Mouse (Mus musculus) heart, adult 8-10 months (tissue): ENCODE results near the gene Pdxk. TPM values are rescaled to one million over a fixed set of nuclear protein-coding genes. Genes with fewer than 3 reads are reported as not detected.
"Not testable (repeated sequence)": the region's sequence is repeated elsewhere in the genome, so short reads cannot be mapped to it uniquely, and the experiment has no call there.

Source experiments
- DNase-seq: peaks from one replicate; pipeline ENCODE4 v3.0.0; 2022; ENCODE audit warnings: low spot score
- total RNA-seq, 4 experiments: library from RNA; stranded (reverse); gene quantifications; 2 replicates each; pipeline ENCODE4 v1.2.4; 2022

Pdxk gene
- 10 to 100 TPM; 12.9 to 14.3 (median 13.4) TPM for total RNA-seq

- DNase-seq = peak; percentile 95
These were observed at the start of gene Pdxk for GRCm38 (mm10) chr10:78464792-78465207. Gene Pdxk (minus strand): TSS chr10:78464975.

DNA sequence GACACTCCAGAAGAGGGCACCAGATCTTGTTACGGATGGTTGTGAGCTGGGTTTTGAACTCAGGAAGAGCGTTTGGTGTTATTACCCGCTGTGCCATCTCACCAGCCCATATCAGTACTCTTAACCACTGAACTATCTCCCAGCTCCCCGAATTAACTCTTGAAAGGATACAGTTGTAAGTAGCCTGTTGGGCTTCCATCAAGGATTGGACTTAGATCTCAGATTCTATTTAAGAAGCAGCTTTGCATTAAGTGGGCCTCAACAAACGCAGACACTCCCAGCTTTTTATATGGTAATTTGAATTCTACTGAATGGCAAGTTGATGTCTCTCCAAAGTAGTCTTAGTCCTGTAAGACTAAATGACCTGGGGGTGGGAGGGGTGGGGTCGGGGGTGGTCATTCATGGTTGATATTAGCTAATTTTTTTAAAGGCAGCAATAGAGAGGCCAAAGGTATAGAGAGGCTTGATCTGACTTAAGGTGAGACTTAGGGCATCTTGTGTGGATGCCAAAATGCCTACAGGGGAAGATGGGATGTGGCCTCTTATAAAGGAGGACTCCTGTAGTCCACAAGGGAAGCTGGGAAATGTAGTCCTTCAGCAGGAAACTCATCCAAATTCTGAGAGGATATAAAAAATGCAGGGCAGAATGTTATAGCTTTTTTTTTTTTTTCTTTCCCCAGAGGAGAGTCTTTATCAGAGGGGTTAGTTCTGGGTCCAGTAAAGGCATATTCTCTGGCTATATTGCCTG lies 38.4 kb upstream of the Pdxk start:
- DNase-seq = no peak

DNA sequence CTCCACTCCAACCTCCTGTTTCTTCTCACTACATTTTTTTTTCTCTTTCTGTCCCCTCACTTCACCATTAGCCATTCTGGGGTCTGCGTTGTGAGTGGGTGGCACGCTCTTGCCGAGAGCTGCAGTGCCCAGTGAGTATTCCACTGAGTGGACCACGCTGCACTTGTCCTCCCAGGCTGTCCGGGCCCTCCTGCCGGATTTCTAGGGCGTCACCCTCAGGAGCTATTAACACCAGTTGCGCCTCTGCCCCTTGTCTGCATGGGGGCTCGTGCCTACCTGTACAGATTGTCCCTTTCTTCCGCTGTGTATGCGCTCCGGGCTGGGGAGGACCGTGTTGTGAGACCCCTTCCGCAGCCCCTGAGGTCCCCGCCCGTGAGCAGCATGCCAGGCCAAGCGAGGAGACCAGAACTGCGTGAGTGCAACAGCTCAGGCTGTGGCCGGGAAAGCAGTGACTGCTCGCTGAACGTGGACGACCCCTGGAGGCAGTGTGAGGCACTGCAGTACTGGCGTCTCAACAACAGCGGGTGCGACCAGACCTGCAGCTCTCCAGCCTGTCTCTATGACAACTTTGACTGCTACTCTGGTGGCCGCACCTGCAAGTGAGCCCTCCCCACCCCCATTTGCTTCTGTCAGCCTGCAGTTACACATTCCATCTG lies 22.8 kb upstream of the Pdxk start:
- peak; percentile 68 for DNase-seq

DNA sequence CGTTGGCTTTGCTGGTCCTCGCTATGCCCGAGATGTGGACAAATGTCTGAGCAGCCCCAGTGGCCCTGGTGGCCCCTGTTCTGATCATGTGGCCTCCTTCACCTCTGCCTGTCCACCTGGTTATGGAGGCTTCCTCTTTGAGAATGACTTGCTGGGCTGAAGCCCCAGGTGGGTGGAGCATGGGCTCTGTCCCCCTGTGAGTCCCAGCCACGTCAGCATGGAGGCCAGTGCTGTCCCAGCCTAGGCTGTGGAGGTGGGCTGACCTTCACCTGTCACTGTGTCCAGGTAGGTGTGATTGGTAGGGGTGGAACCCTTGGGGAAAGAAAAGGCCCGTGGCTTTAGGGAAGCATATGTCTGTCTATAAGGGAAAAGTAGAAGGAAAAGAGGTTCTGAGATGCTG lies 22.1 kb upstream of the Pdxk start:
- no peak for DNase-seq

DNA sequence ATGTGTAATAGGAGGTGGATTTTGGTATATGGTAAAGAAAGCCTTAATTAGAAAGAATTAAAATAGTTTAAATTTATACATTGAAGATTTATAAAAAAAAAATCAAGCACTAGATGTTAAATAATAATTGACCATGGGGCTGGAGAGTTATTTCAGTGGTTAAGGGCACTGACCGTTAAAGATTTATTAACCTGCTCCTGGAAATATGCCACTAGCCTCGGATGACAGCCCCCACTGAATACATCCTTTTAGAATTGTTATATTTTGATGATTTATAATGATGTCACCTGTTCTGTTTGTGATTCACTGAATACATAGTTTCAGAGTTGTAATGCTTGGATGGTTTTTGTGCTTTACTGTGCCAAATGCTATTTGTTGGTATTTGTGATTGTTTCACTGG lies 20.6 kb upstream of the Pdxk start:
- not testable (repeated sequence) for DNase-seq

DNA sequence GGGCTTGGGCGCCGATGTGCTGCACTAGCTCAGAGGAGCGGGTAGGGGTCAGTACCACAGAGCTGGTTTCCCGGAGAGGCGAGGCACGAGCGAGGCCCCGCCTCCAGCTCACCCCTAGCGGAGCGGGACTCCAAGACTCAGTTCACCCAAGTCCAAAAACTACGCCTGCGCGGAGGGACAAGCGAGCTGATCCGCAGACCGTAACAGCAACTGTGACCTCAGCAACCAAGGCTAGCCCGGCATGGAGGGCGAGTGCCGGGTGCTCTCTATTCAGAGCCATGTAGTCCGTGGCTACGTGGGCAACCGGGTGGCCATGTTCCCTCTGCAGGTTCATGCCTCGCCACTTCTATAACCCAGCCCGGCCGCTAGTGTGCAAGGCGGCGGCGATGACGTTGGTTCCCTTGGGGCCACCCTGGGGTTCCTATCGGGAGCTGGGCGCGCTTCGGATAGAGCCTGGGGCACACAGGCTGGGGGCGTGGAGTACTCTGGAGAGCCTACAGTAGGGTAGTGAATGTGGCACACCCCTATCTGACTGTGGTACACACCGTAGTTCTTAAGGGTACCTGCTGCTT lies 17.2 kb upstream of the Pdxk start:
- DNase-seq = no peak

GRCm38 (mm10) chr10:78480954-78481927 lies 16.5 kb upstream of the Pdxk start:
- no peak for DNase-seq

GRCm38 (mm10) chr10:78476821-78477220 lies 12.0 kb upstream of the Pdxk start:
- no peak for DNase-seq

DNA sequence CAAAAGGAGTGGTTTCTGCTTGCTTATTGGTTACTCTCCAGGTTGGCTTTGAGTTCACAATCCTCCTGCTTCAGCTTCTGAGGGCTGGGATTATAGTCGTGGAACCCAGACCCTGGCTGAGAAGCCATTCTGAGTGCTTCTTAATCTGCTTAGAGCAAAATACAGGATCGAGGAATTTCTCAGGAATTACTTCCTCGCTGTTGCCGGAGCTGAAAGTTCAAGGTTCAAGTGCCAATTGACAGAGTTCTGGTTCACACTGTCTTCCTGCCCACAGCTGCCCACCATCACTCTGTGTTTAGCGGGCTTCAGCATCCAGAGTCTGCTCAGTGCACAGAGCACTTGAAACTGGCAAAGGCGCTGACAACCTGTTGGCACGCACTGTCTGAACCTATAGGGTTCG lies 10.0 kb upstream of the Pdxk start:
- DNase-seq = no peak

DNA sequence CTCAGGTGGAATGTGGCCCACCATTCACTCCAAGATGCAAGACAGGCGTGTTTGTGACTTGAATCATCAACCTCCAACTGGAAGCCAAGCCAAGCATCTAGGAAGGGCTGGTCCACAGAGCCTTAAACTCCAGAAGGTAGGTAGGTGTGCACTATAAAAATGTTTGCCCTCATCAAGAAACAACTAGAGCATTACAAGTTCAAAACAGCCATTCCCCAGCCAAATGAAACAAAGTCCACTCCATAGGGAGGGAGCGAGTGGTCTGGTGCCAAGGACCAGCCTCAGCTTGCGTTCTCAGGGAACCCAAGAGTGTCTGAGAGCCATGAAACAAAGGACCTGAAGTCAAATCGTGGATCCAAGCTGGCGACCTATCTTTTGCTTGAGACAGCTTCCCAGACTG lies 8.7 kb upstream of the Pdxk start:
- DNase-seq = no peak

GRCm38 (mm10) chr10:78472046-78472445 lies 7.3 kb upstream of the Pdxk start:
- DNase-seq = no peak

GRCm38 (mm10) chr10:78470582-78471313 lies 6.0 kb upstream of the Pdxk start:
- no peak for DNase-seq

GRCm38 (mm10) chr10:78467761-78468310 lies 3.1 kb upstream of the Pdxk start:
- no peak for DNase-seq

DNA sequence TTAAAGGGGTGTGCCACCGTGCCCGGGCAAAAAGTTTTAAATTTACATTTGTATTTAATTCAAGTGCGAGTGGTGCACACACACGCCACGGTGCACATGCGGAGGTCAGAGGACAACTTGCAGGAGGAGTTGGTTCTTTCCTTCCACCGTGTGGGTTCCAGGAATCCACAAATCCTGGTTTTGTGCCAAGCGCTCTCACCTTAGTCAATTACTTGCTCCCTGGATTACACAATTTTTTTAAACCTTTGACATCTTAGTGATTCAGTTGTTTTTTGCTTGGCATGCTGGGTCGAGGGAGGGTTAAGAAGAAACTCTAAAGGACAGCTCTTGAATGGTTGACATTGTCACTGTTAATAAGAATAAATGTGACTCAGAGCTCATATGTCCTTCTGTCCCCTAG lies 1.9 kb upstream of the Pdxk start:
- DNase-seq = no peak

- DNase-seq = peak; percentile 42
These were observed 697 bp upstream of the Pdxk start for GRCm38 (mm10) chr10:78465472-78465871.

DNA sequence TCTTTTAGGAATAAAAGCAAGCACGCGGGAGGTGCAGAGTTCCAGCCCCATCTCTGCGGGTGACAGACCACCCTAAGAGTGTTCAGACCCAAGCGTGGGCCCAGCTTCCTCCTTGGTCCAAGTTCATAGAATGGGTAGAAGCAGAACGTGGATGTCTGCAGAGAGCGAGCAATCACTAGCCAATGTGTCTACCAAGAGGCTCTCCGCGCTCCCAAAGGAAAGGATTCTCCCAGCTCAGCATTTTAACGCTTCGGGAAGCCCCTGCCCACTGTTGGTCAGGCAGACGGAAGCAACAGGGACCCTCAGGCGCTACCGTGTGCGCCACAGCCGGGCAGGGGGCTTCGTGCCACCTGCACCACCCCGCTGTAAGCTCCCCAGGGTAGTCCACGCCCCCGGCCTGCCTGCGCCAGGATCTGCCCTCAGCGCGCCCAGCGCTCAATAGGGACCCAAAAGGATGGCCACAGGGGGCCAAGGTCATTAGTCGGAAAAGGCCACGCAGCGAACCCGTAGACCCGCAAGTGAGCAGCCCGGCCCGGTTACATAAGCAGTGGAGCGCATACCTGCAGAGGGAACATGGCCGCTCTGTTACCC lies 479 bp downstream of the Pdxk start:
- no peak for DNase-seq

- no peak for DNase-seq
These were observed 1.0 kb downstream of the Pdxk start for GRCm38 (mm10) chr10:78463769-78464167.

DNA sequence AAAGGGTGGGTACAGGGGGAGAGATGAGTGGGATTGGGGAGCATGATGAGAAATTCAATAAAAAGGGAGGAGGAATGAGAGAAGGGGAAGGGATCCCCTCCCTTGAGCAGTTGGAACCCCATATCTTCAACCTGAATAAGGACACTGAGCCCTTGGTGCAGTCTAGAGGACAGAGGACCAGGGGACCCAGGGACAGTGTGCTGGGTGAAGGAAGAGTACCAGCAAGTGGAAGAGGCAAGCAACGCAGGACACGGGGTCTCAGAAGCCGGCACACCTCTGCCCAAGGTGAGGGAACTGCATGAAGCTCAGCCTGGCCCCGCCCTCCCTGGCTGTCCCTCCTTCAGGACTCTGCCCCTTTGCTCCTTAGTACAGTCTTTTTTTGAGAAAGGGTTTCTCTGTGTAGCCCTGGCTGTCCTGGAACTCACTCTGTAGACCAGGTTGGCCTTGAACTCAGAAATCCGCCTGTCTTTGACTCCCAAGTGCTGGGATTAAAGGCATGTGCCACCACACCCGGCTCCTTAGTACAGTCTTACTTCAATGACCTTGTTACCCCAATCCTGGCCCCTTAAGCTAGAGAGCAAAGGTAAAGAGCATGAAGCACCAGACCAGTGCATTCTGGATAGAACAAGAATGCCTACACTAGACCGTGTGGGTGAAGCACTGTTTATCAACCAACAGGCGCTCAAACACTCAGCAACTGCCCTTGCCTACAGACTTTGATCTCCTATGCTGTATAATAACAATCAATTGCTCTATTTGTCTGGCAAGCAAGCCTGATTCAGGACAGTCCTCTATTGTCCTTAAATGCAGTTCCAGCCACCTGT lies 1.6 kb downstream of the Pdxk start:
- no peak for DNase-seq

DNA sequence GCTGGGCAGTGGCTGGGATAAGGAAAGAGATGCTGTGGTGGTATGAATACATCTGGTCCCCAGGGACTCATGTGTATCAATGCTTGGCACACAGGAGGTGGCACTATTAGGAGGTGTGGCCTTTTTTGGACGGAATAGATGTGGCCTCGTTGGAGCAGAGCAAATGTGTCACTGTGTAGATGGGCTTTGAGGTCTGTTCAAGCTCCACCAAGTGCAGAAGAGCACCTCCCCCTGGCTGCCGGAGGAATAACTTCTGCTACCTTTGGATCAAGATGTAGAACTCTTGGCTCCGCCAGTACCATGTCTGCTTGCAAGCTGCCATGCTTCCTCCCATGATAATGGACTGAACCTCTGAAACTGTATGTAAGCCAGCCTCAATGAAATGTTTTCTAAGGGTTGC lies 3.0 kb downstream of the Pdxk start:
- DNase-seq = no peak

DNA sequence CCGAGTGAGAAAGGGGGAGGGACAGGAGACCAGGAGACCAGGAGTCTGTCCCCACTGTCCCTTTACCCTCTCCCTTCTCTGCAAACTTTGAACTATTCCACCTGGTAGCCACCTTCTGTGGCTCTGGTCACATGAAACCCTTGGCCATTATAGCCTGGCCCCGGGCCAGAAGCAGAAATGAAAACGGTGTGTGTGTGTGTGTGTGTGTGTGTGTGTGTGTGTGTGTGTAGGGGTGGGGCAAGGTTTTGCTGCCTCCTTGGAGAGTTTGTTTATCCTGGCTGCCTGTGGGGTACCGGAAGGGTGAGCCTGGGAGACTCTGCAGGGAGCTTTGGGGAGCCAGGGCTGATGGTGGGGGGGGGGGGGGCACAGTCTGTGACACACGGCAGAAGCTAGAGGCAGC lies 4.3 kb downstream of the Pdxk start:
- DNase-seq = no peak
